Mouse (Mus musculus): ENCODE measurements at regions not wholly inside any gene's neighbourhood (a gene's known extent, or its start where the extent isn't known, plus 50 kb on each side); places are given as distances from the start of the nearest gene placed in this dataset.

DNA sequence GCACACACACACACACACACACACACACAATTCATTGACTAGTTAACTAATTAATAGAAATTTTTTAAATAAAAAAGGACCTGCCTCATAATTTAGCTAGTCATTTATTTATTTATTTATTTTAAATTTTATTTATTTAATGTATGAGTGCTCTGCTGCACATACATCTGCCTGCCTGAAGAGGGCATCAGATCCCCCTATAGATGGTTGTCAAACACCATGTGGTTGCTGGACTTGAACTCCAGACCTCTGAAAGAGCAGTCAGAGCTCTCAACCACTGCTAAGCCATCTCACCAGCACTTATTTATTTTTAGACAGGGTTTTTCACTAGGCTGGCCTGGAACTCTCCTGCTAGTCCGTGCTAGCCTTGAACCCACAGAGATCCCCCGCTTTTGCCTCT lies 50.6 kb upstream of the Hdhd5 start:
- no peaks in the 10 kb centered on the region for H3K9me3 ChIP-seq (ENCODE audit: control insufficient read depth, low read length)
- ATAC-seq (ENCODE audit: low FRiP score) (no peak), DNase-seq (ENCODE audit: low spot score) (no peak)

More for the DNA sequence above, 50.6 kb upstream of the Hdhd5 start:
- Histone ChIP-seq H3K9ac (ENCODE audit: low read depth, low read length) (no peak overlapping the region), H3K27me3 (ENCODE audit: control insufficient read depth, insufficient read depth, low read length) (no peaks in the 10 kb centered on the region; the same call in 1 of the 2 replicates), H3K36me3 (ENCODE audit: control insufficient read depth, insufficient read depth, low read length) (no peaks in the 10 kb centered on the region), H3K4me2 (replicated peaks; ENCODE audit: low read depth, low read length) (no peak overlapping the region), H3K27ac (ENCODE audit: low read depth, low read length) (no peak overlapping the region), H3K4me1 (replicated peaks; ENCODE audit: control insufficient read depth, insufficient read depth, low read length) (peaks cover 11% of the 10 kb centered on the region; the same call in 1 of the 2 replicates), H3K4me3 (ENCODE audit: low read depth, low read length) (no peak overlapping the region)
- WGBS, result 90% methylated on average over 2 of the region's 2 CpGs
